ENCODE assay signal across 7 mouse cellular contexts in genomic region chr2:52072491-52073140, GRCm38 (mm10). TPM values are rescaled to one million over a fixed set of nuclear protein-coding genes. Genes with fewer than 3 reads are reported as not detected.
A peak's percentile ranks its signal among the peaks of the same experiment; 100 is the strongest.
DNase-seq lines count a peak whose midpoint lies in the region; ATAC-seq lines count a peak whose summit lies in the region.

TSS of gene Rif1 (plus strand) at chr2:52072832.

- peak; percentile 94 for ATAC-seq in embryonic facial prominence, embryonic 11.5 days (replicated peaks; ENCODE audit: insufficient number of reproducible peaks, low FRiP score, low TSS enrichment, low read depth)
- peak; percentile 98 for ATAC-seq in midbrain, embryonic 12.5 days (ENCODE audit: low FRiP score, low read depth)

- H3K36me3 ChIP-seq in embryonic facial prominence, embryonic 11.5 days (replicated peaks; ENCODE audit: control insufficient read depth, insufficient read depth, low read depth, low read length): peaks cover 3% of the 10 kb centered on the region
- peaks cover 35% of the 10 kb centered on the region for H3K36me3 ChIP-seq in limb, embryonic 10.5 days
- H3K36me3 ChIP-seq in midbrain, embryonic 12.5 days: peaks cover 19% of the 10 kb centered on the region

- H3K27me3 ChIP-seq in embryonic facial prominence, embryonic 11.5 days (ENCODE audit: control insufficient read depth, insufficient read depth, low read length): no peaks in the 10 kb centered on the region
- no peaks in the 10 kb centered on the region for H3K27me3 ChIP-seq in limb, embryonic 10.5 days (ENCODE audit: low read depth, poor library complexity, severe bottlenecking)
- no peaks in the 10 kb centered on the region for H3K27me3 ChIP-seq in midbrain, embryonic 12.5 days

- H3K4me2 ChIP-seq in embryonic facial prominence, embryonic 11.5 days (ENCODE audit: low read depth, low read length): peak within 1 kb of the TSS; percentile 63
- H3K4me2 ChIP-seq in midbrain, embryonic 12.5 days (replicated peaks): peak within 1 kb of the TSS; percentile 63

- peak within 1 kb of the TSS; percentile 99 for H3K4me3 ChIP-seq in embryonic facial prominence, embryonic 11.5 days (ENCODE audit: low read depth, low read length)
- H3K4me3 ChIP-seq in limb, embryonic 10.5 days: peak within 1 kb of the TSS; percentile 99
- peak within 1 kb of the TSS; percentile 96 for H3K4me3 ChIP-seq in midbrain, embryonic 12.5 days

- peak within 1 kb of the TSS; percentile 84 for H3K27ac ChIP-seq in embryonic facial prominence, embryonic 11.5 days (replicated peaks; ENCODE audit: low read depth, low read length)
- peak within 1 kb of the TSS; percentile 98 for H3K27ac ChIP-seq in limb, embryonic 10.5 days
- peak within 1 kb of the TSS; percentile 84 for H3K27ac ChIP-seq in midbrain, embryonic 12.5 days (replicated peaks)

- H3K9me3 ChIP-seq in embryonic facial prominence, embryonic 11.5 days (replicated peaks; ENCODE audit: control insufficient read depth, low read length): no peaks in the 10 kb centered on the region
- H3K9me3 ChIP-seq in limb, embryonic 10.5 days (replicated peaks): no peaks in the 10 kb centered on the region
- H3K9me3 ChIP-seq in midbrain, embryonic 12.5 days: no peaks in the 10 kb centered on the region

- H3K9ac ChIP-seq in embryonic facial prominence, embryonic 11.5 days (replicated peaks; ENCODE audit: low read length): peak within 1 kb of the TSS; percentile 96
- H3K9ac ChIP-seq in midbrain, embryonic 12.5 days (replicated peaks): peak within 1 kb of the TSS; percentile 91

- H3K4me1 ChIP-seq in embryonic facial prominence, embryonic 11.5 days (ENCODE audit: control insufficient read depth, insufficient read depth, low read length): no peaks in the 10 kb centered on the region
- peaks cover 28% of the 10 kb centered on the region for H3K4me1 ChIP-seq in limb, embryonic 10.5 days
- peaks cover 15% of the 10 kb centered on the region for H3K4me1 ChIP-seq in midbrain, embryonic 12.5 days

- WGBS in embryonic facial prominence, embryonic 11.5 days: 0% methylated on average over 56 of the region's 72 CpGs
- WGBS in limb, embryonic 10.5 days: under 1% methylated on average over 67 of the region's 72 CpGs
- under 1% methylated on average over 55 of the region's 72 CpGs for WGBS in midbrain, embryonic 12.5 days

- DNase-seq in adrenal gland, postnatal 14 days: peak; percentile 94
- peak; percentile 91 for DNase-seq in embryonic facial prominence, embryonic 11.5 days (ENCODE audit: low spot score)
- DNase-seq in heart, adult 11 months: peak; percentile 98
- peak; percentile 91 for DNase-seq in kidney, adult 18-20 months
- DNase-seq in limb, embryonic 10.5 days (ENCODE audit: low spot score): peak; percentile 94
- peak; percentile 44 for DNase-seq in skeletal muscle tissue, adult 2 months (ENCODE audit: low read depth, low spot score)

RNA-seq across cellular contexts. Expression of gene Rif1, which starts in this region (rescaled TPM):
- total RNA-seq in adrenal gland, postnatal 14 days (2021): 32.1 and 34.8 TPM in 2 replicates
- polyA plus RNA-seq in embryonic facial prominence, embryonic 11.5 days (2014; fragmentation: Nextera tagmentation; extraction: Ambion mirVana): 47.1 and 52.9 TPM in 2 replicates
- 46.5 and 50.1 TPM in 2 replicates for polyA plus RNA-seq in limb, embryonic 10.5 days (2016; fragmentation: Nextera tagmentation; extraction: Ambion mirVana)
- polyA plus RNA-seq in midbrain, embryonic 12.5 days (2016; fragmentation: Nextera tagmentation; extraction: Ambion mirVana): 50.8 and 51.4 TPM in 2 replicates

Comparison
In these comparisons a context has a peak if more than half of its experiments do, and no peak if none do; other contexts are left out.
1. Peak in every context shown above with its lines: DNase-seq, ATAC-seq, H3K4me3 ChIP-seq and H3K27ac ChIP-seq.
2. DNase-seq: peak in every context shown above with its lines; median percentile 98 in heart, adult 11 months; 94 in adrenal gland, postnatal 14 days; 94 in limb, embryonic 10.5 days; 91 in embryonic facial prominence, embryonic 11.5 days; 91 in kidney, adult 18-20 months; 44 in skeletal muscle tissue, adult 2 months.